Mouse (Mus musculus): ENCODE measurements around the gene Gm4858. TPM values are rescaled to one million over a fixed set of nuclear protein-coding genes. Genes with fewer than 3 reads are reported as not detected.
A peak's percentile ranks its signal among the peaks of the same experiment; 100 is the strongest.
"Not testable (repeated sequence)": the region's sequence is repeated elsewhere in the genome, so short reads cannot be mapped to it uniquely, and the experiment has no call there.

The Gm4858 gene
- not detected for total RNA-seq (2022)

DNA sequence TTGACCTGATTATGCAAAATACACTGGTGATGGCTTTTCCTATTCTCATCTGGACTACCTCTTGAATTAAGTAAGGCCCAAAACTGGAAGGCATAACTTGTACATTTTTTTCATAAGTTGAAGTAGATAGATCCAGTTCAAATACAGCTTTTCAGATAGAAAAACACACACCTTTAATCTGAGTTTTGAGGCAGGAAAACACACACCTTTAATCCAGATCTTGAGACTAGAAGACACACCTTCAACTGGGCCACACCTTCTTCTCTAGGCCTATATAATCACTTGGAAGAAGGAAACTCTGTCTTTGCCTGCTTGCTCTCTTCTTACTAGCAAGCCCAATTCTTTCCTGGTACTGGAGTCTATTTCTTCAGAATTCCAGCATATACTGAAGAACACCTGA lies at the start of gene Gm4858:
Gene Gm4858, plus strand, starts transcription at position 301 of the 400 bp plus-strand sequence.
- DNase-seq (ENCODE audit: low spot score in 2 of 2): not testable (repeated sequence)

DNA sequence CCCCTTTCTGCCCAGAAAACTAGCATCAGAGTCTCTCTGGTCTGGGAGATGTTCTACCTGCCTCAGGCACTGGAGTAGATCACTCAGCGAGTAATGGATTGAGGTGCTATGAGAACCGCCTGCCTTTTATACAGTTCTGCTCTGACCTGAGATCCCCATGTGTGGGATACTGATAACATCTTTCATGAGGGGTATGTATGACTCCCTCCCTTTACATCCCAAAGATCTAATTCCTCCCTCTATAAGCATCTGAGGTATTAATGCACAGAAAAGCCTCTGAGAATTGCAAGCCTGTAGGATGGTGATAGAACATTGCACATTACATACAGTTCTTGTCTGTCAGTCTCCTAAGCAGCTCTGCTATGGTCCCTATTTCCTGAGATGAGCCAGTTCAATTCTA lies 49.7 kb upstream of the Gm4858 start, which contains the start of gene Lce1m:
Gene Lce1m, minus strand, starts transcription at position 101 of the 400 bp plus-strand sequence.
- no peak for DNase-seq (ENCODE audit: low spot score in 2 of 2)

DNA sequence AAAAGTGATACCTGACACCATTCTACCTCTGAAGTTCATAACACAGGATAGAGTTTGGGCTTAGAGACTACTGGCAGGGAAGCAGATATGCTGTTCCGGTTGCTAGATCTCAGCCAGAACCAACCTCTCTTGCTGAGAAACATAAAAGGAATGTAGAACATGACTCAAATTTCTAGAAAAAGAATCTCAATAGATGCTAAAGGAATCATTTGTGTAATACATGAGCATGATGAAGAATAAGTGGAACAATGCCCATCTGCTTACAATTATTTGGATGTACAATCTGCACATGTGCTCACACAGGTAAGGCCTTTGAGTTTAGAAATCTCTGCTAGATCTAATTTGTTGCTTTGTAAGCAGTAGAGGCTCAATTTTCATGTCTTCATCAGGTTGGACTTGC lies 47.5 kb upstream of the Gm4858 start:
- no peak for DNase-seq (ENCODE audit: low spot score in 2 of 2)

DNA sequence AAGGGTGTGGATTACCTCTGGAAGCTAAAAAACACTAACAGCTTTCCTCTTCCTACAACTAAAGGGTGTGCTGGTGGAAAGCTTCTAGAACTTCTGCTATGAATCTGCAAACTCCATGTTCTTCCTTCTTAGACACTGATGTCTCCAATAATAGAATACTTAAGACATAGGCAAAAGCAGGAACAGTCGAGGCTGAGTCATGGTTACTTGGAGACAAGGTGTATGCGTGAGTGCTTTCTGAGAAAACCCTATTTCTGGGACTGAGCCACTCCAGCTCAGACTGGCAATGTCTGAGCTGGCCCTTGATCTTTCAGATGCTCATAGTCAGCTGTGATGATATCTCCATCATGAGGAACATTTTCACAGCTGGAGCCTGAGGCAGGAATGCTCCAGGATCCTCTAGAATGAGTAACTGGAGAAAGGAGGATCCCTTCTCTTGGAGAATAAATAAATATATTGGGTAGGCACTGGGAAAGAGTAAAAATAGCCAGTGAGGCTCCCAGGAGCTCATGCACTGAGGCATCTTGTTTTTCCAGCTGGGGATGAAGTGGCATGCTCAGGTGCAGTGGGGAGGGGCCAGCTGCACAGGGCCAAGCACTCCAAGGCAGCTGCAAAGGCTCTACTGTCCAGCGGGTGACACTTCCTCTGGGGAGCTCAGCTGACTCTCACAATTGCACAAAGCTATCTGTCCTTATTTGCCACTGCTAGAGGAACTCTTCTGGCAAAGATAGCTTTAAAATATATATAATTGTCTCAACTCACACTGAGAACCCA lies 45.0 kb upstream of the Gm4858 start:
- DNase-seq (ENCODE audit: low spot score in 2 of 2): peak in 1 of 2 experiments; percentile 29

DNA sequence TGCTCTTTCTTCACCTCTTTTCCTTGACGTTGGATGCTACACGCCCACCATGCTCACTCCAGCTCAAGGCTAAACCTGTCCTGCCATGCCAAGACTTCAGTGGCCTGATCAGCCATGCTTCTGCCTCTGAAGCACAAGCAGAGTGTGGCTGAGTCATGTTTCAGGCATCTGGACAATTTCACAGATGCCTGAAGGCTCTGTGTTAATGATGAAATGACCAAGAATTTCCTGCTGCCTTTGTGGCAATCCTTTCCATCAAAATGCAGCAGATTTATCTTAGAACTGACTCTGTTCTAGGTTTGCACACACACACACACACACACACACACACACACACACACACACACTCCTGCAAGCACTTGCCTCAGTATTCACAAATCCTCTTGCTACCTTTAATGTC lies 43.1 kb upstream of the Gm4858 start:
- DNase-seq (ENCODE audit: low spot score in 2 of 2): no peak

DNA sequence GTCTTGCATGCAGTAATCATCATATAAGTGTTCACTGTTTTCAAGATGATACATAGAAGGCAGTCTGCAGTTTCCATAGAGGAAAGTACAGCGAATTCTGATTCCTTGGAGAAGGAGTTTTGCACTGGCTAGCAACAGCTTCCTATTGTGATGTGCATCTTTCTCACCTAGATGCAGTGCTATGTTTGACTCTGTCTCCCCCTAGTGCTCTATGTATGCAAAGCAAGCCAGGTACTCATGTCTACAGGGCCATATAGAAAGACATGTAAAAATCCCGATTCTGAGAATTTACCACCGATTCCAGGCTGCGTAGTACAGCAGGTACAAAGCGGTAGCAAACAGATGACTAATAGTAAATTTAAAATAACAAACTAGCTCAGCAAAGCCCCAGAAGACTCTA lies 37.2 kb upstream of the Gm4858 start:
- DNase-seq (ENCODE audit: low spot score in 2 of 2): peak in 1 of 2 experiments; percentile 23

DNA sequence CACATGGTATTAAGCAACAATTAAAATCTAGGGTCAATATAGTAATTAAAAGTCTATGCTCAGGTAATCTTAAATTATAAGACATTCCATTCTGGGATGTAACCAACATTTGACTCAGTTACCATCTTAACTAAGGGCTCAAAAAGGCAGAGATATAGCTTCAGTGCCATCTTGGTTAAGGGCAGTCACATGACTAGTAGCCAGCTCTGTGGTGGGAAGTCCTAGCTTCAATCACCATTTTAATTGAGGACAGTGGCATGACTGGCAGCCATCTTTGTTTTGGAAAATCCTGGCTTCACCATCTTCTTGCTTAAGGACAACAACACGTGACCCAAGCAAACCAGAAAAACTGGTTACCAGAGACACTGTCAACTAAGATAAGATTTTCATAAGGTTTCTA lies 18.4 kb upstream of the Gm4858 start:
- DNase-seq (ENCODE audit: low spot score in 2 of 2): no peak

DNA sequence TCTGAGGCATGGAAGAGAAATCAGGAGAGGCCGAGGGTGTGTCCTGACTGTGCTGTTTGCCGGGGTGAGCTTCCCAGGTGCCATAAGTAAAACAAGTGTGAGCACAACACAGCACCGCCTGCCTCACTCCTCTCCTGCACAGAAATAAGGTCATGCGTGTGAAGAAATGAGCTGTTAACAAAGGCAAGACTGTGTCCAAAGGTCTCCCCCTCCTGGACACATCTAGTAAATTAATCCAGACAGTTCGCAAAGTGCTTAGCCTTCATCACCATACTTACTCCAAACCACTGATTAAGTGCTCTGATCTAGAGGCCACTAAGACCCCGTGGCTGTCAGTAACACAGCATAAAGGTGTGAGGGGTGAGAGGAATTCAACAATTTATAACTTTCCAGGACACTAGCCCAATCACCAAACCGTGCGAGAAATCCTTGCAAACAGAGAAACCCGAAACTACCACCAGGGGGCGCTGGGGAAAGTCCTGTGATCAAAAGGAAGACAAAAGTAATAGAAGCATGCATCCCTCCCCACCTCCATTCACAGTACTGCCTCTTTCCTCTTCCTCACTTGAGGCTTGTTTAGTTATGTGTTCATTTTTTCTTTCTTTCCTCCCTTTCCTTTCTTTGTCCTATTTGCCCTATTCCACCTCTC lies 15.7 kb upstream of the Gm4858 start:
- DNase-seq (ENCODE audit: low spot score in 2 of 2): no peak

DNA sequence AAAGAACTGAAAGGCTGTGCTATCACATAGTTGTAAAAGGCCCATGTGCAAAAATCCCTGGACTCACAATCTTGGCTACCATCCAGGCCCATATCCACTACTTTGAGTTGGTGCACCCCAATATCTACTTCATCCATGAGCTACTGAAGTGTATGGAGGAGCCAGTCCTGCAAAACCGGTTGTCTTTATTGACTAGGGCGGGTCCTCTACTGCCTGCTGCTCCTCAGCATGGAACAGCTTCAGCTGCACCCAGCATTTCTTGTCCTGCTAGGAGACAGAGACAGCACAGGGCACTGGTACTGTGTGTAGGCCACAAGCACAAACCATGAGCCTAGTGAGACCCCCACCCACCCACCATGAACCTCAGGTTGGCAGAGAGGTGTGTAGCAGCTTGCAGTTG lies 18.0 kb downstream of the Gm4858 start:
- no peak for DNase-seq (ENCODE audit: low spot score in 2 of 2)

DNA sequence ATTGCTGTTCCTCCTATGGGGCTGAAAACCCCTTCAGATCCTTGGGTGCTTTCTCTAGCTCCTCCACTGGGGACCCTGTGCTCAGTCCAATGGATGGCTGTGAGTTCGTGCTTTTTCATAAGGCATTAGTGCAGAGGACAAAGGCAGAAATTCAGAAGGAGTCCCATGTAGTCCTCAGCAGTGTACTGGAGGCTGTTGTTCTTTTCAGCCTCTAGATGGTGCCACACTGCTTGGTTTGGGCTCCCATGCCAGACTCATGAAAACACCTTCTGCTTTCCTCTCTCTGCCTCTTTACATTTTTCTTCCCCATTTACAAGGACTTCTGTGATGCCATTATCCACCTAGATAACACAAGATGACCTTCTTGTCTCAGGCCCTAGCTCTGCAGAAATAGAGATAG lies 25.0 kb downstream of the Gm4858 start:
- not testable (repeated sequence) for DNase-seq (ENCODE audit: low spot score in 2 of 2)

DNA sequence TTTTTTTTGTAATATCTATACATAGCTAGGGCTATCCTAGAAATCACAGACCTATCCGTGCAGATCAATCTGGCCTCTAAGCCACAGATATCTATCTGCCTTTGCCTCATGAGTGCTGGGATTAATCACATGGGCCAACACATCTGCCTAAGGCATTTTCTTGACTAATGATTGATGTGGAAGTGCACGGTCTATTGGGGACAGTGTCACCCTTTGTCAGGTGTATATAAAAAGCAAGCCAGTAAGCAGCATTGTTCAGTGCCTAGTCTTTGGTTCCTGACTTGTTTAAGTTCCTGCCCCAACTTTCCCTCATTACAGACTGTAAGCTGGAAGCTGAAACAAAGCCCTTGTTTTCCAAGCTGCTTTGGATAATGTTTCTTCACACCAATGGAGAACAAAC lies 27.8 kb downstream of the Gm4858 start:
- DNase-seq (ENCODE audit: low spot score in 2 of 2): no peak

DNA sequence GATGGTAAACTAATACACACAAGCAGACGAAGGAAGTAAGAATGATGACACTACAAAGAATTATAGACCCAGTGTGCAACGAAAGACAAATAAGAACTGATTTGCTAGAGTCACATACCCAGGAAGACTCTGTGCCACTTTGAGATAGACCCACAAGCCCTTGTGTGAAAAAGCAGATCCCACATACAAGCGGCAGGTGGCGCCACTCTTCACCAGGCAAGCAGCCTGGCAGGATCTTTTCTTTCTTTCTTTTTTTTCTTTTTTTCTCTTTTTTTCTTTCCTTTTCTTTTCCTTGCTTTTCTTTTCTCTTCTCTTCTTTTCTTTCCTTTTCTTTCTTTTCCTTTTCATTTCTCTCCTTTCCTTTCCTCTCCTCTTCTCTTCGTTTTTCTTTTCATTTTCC lies 43.0 kb downstream of the Gm4858 start:
- DNase-seq (ENCODE audit: low spot score in 2 of 2): no peak

DNA sequence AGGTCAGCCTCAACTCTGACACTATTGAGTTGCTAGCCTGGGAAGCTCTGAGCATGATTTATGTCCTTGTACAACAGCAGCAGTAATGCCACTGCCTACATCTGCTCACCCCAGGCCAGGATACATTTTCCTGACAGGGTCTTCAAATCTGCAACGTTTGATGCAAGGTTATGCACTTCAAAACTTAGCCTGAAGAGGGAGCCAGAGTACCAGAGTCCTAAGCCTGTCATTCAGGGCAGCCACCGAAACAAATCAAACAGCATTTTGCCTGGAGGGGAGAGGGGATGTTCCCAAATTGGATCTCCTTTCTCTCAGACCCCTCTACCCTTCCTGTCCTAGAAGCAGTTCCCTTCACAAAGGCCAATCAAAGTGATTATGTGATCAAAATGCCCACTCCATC lies 45.9 kb downstream of the Gm4858 start:
- no peak for DNase-seq (ENCODE audit: low spot score in 2 of 2)

DNA sequence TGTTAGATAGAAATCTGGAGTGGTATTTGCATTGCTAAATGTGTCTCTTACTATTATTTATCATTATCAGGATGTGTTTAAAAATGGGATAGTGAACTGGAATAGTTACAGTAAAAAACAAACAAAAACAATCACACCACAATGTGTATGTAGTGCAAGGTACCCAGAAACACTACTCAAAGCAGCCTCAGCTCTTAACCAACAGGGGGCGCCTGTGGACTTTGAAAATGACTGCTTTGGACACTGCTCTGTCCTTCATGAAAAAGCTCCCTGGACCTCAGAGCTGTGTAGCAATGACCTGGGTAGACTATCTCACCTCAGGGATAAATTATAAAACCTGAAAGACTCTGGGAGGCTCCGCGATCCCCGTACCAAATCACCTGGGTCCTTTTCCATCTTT lies 50.5 kb downstream of the Gm4858 start:
- DNase-seq (ENCODE audit: low spot score in 2 of 2): no peak

Other genes with a start within 250 kb of the Gm4858 start
- gene Kprp, start 241.6 kb upstream of the Gm4858 start, total RNA-seq (2022): not detected
- gene Lce1l, start 217.5 kb upstream of the Gm4858 start, total RNA-seq (2022): not detected
- not detected for gene 2310050C09Rik, start 198.6 kb upstream of the Gm4858 start, total RNA-seq (2022)
- not detected for gene Lce3a, start 142.6 kb upstream of the Gm4858 start, total RNA-seq (2022)
- gene Lce3b, start 135.8 kb upstream of the Gm4858 start, total RNA-seq (2022): not detected
- not detected for gene Lce3c, start 124.3 kb upstream of the Gm4858 start, total RNA-seq (2022)
- gene Lce3d, start 111.4 kb upstream of the Gm4858 start, total RNA-seq (2022): not detected
- gene Lce3e, start 101.8 kb upstream of the Gm4858 start, total RNA-seq (2022): not detected
- not detected for gene Lce3f, start 76.6 kb upstream of the Gm4858 start, total RNA-seq (2022)
- gene Crct1, start 53.1 kb upstream of the Gm4858 start, total RNA-seq (2022): under 1 TPM in 1 of 4 experiments, not detected in 3; 0.82 TPM
- gene Lce1m, start 49.8 kb upstream of the Gm4858 start, total RNA-seq (2022): under 1 TPM in 1 of 4 experiments, not detected in 3; 0.46 TPM
- not detected for gene Crnn, start 76.0 kb downstream of the Gm4858 start, total RNA-seq (2022)
- not detected for gene Flg2, start 128.5 kb downstream of the Gm4858 start, total RNA-seq (2022)
- not detected for gene Flg, start 204.7 kb downstream of the Gm4858 start, total RNA-seq (2022)

Data from left cerebral cortex, adult 8-10 months (tissue).